Mouse (Mus musculus) forebrain, embryonic 15.5 days (tissue): ENCODE measurements around the gene Meis2. TPM values are rescaled to one million over a fixed set of nuclear protein-coding genes. Genes with fewer than 3 reads are reported as not detected.
A peak's percentile ranks its signal among the peaks of the same experiment; 100 is the strongest.

ENCODE experiments used
- ATAC-seq: fragments of 200-750 bp; cut with Nextera tagmentation; replicated peaks from 2 replicates; pipeline ENCODE4 v1.8.0; 2017; ENCODE audit warnings: mild to moderate bottlenecking, moderate TSS enrichment, moderate library complexity
- H3K27ac ChIP-seq: fragments of 300-500 bp; sonication (generic); replicated peaks from 2 replicates; pipeline ENCODE4 v1.5.1; 2015; ENCODE audit warnings: mild to moderate bottlenecking, inconsistent platforms
- H3K27me3 ChIP-seq: fragments of 300-500 bp; sonication (generic); 2 replicates; pipeline ENCODE4 v1.6.1; 2015; ENCODE audit warnings: inconsistent platforms
- H3K36me3 ChIP-seq: fragments of 300-500 bp; sonication (generic); 2 replicates; pipeline ENCODE4 v1.6.1; 2015; ENCODE audit warnings: mild to moderate bottlenecking, inconsistent platforms
- H3K4me1 ChIP-seq: fragments of 300-500 bp; sonication (generic); 2 replicates; pipeline ENCODE4 v1.6.1; 2015; ENCODE audit warnings: inconsistent platforms
- H3K4me2 ChIP-seq: fragments of 300-500 bp; sonication (generic); replicated peaks from 2 replicates; pipeline ENCODE4 v1.6.1; 2015; ENCODE audit warnings: mild to moderate bottlenecking, inconsistent platforms
- H3K4me3 ChIP-seq: fragments of 300-500 bp; sonication (generic); 2 replicates; pipeline ENCODE4 v1.5.1; 2015; ENCODE audit warnings: mild to moderate bottlenecking, inconsistent platforms
- H3K9ac ChIP-seq: fragments of 300-500 bp; sonication (generic); replicated peaks from 2 replicates; pipeline ENCODE4 v1.6.1; 2015; ENCODE audit warnings: mild to moderate bottlenecking, inconsistent platforms
- H3K9me3 ChIP-seq: fragments of 300-500 bp; sonication (generic); 2 replicates; pipeline ENCODE4 v1.6.1; 2016; ENCODE audit warnings: inconsistent platforms
- WGBS: fragments of 180-500 bp; shearing (Covaris S2); methylation state at CpG from one replicate; pipeline ENCODE4 v1.1.7; 2015; ENCODE audit warnings: mixed read lengths; 5-methylcytosine and 5-hydroxymethylcytosine counted together
- polyA plus RNA-seq: library from polyadenylated mRNA; unstranded; fragments of >200 nt; fragmentation: Nextera tagmentation; extraction: Ambion mirVana; gene quantifications from 2 replicates; pipeline ENCODE4 v1.2.1, GENCODE M21; 2015

The Meis2 gene
- polyA plus RNA-seq, 1 experiment from 2014 or later, result 155 TPM

DNA sequence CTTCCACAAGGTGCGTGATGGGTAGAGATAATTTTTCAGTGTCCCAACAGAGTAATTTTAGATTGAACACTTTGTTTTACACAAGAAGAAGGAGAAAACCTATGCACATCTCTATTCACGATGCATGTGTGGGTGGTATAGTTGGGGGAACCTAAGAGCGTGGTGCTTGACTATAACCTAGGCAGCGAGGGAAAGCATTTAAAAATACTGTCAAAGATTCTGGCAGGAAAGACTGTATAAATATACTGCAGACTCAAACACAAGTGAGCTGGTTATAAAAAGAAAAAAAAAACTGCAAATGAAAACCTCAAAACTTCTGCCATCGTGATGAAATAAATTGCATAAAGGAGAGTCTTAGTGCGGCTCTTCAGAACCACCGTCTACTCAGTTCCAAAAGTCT is 105.0 kb downstream of the Meis2 start:
- Histone ChIP-seq H3K9ac (no peak overlapping the region), H3K36me3 (0 out of 2 replicates have a peak, but pooled peaks cover 3% of the 10 kb centered on the region)
- no peak for ATAC-seq

DNA sequence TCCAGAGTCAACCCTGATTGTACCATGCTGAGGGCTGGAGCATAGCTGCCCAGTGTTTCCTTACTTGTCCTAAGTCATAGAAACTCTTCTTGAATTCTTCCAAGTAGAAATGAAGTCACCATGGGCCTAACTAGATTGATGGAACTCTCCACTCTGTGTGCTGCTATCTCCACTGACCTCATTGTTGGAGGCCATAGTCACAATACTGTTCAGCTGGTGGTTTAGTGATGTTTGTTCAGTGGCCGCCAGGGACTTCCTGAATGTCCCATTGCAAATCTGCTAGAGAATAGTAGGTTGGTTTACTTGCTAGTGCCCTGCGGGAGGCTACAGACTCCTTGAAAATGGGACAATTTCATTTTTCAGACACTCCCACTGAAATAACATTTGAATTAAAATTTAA is 108.9 kb downstream of the Meis2 start:
- Histone ChIP-seq H3K9me3 (no peaks in the 10 kb centered on the region), H3K27ac (no peak overlapping the region), H3K36me3 (0 out of 2 replicates have a peak, but pooled peaks cover 4% of the 10 kb centered on the region), H3K4me1 (peaks cover 4% of the 10 kb centered on the region; the same call in 1 of the 2 replicates), H3K4me3 (no peak overlapping the region), H3K27me3 (no peaks in the 10 kb centered on the region), H3K4me2 (no peak overlapping the region), H3K9ac (no peak overlapping the region)
- ATAC-seq, result no peak
- 87% methylated on average over 2 of the region's 2 CpGs for WGBS

More for the DNA sequence above, 105.0 kb downstream of the Meis2 start:
- Histone ChIP-seq H3K4me2 (no peak overlapping the region), H3K4me1 (peaks cover 24% of the 10 kb centered on the region), H3K27ac (no peak overlapping the region), H3K9me3 (no peaks in the 10 kb centered on the region), H3K27me3 (no peaks in the 10 kb centered on the region), H3K4me3 (no peak overlapping the region)
- WGBS, result 81% methylated on average over 7 of the region's 7 CpGs

DNA sequence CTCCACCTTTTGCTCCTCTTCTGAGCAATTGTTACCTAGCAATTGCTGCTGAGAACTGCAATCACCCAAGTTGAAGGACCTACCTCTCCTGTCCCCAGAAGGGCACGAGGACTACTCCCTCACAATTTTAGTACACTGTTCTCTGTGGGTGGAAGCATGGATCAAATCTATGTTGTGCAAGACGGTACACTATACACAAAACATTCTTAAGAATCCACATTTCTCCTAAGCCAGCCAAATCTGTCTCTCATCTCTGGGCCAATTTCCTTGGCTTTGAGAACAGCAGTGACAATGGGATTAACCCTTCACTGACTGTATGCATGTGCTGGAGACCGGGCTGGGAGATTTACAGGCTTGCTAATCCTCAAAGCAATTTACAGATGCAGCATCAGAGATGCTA is 115.0 kb downstream of the Meis2 start:
- H3K9me3 ChIP-seq, result no peaks in the 10 kb centered on the region
- H3K4me1 ChIP-seq, result peaks cover 27% of the 10 kb centered on the region
- H3K4me2 ChIP-seq, result no peak overlapping the region
- no peak overlapping the region; the same call in 1 of the 2 replicates for H3K9ac ChIP-seq
- no peak for ATAC-seq
- no peak overlapping the region for H3K27ac ChIP-seq
- no peak overlapping the region for H3K4me3 ChIP-seq
- H3K36me3 ChIP-seq, result peaks cover 7% of the 10 kb centered on the region
- H3K27me3 ChIP-seq, result no peaks in the 10 kb centered on the region
- 36% methylated on average over 3 of the region's 3 CpGs for WGBS

DNA sequence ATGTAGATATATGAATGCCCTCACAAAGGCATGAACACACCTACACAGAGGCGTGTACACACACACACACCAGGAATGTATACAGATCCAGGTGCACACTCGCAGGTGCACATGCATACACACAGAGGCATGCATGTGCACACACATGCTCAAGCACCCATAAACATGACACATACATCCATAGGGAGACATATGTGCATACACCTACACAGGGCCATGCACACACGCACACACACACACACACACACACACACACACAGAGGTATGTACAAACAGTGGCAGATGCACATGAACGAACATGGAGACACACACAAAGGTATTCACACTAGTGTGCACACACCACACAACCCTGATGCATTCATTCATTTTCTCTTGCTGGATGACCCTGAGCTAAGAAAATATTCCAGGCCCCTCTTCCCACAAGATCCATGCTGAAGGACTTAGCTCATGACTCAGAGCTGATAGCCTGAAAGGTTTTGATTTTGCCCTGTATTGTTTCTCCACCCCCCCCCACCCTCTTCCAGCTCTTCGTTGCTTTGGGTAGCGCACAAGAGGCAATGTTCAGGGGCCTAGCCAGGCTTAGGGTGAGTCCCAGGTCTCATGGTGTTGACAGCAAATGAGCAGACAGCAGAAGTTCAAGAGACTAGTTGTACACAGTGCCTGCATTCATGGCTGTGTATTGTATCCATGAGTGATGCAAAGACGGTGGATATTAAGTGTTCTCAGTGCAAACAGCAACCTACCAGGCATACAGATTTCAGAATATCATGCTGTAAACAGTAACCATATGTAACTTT is 116.8 kb downstream of the Meis2 start:
- 83% methylated on average over 7 of the region's 7 CpGs for WGBS
- Histone ChIP-seq H3K9me3 (no peaks in the 10 kb centered on the region), H3K9ac (no peak overlapping the region), H3K4me1 (peaks cover 33% of the 10 kb centered on the region), H3K4me3 (no peak overlapping the region), H3K27ac (peak overlapping the region; percentile 19; the same call in 1 of the 2 replicates), H3K36me3 (peaks cover 7% of the 10 kb centered on the region), H3K4me2 (no peak overlapping the region), H3K27me3 (no peaks in the 10 kb centered on the region)
- peak; percentile 16; the same call in 1 of the 2 replicates for ATAC-seq

- H3K4me2 ChIP-seq, result no peak overlapping the region
- no peak overlapping the region for H3K9ac ChIP-seq
- H3K4me1 ChIP-seq, result peaks cover 42% of the 10 kb centered on the region
- 37% methylated on average over 7 of the region's 7 CpGs for WGBS
- H3K36me3 ChIP-seq, result peaks cover 7% of the 10 kb centered on the region
- no peaks in the 10 kb centered on the region for H3K9me3 ChIP-seq
- no peak for ATAC-seq
- no peak overlapping the region for H3K4me3 ChIP-seq
- H3K27ac ChIP-seq, result peak overlapping the region; percentile 19; the same call in 1 of the 2 replicates
- H3K27me3 ChIP-seq, result no peaks in the 10 kb centered on the region
Measured at GRCm38 (mm10) chr2:115947714-115948226, 117.9 kb downstream of the Meis2 start.

GRCm38 (mm10) chr2:115943044-115943443 is 122.6 kb downstream of the Meis2 start:
- no peaks in the 10 kb centered on the region for H3K9me3 ChIP-seq
- H3K27me3 ChIP-seq, result no peaks in the 10 kb centered on the region
- H3K4me2 ChIP-seq, result no peak overlapping the region
- no peaks in the 10 kb centered on the region; the same call in 1 of the 2 replicates for H3K36me3 ChIP-seq
- no peak for ATAC-seq
- no peak overlapping the region for H3K9ac ChIP-seq
- 0 out of 2 replicates have a peak overlapping the region, but pooled peaks have one; percentile 23 for H3K27ac ChIP-seq
- 62% methylated on average over 8 of the region's 8 CpGs for WGBS
- H3K4me1 ChIP-seq, result peaks cover 43% of the 10 kb centered on the region
- no peak overlapping the region for H3K4me3 ChIP-seq

- H3K36me3 ChIP-seq, result no peaks in the 10 kb centered on the region; the same call in 1 of the 2 replicates
- no peak overlapping the region for H3K4me2 ChIP-seq
- no peaks in the 10 kb centered on the region for H3K9me3 ChIP-seq
- no peaks in the 10 kb centered on the region for H3K27me3 ChIP-seq
- 61% methylated on average over 5 of the region's 5 CpGs for WGBS
- no peak overlapping the region for H3K4me3 ChIP-seq
- H3K27ac ChIP-seq, result peak overlapping the region; percentile 69
- no peak overlapping the region for H3K9ac ChIP-seq
- peaks cover 47% of the 10 kb centered on the region for H3K4me1 ChIP-seq
- no peak for ATAC-seq
Measured at GRCm38 (mm10) chr2:115939849-115940248, 125.8 kb downstream of the Meis2 start.

- 57% methylated on average over 8 of the region's 8 CpGs for WGBS
- H3K9ac ChIP-seq, result no peak overlapping the region
- no peaks in the 10 kb centered on the region for H3K9me3 ChIP-seq
- peaks cover 43% of the 10 kb centered on the region for H3K4me1 ChIP-seq
- no peak overlapping the region for H3K4me2 ChIP-seq
- no peak overlapping the region for H3K4me3 ChIP-seq
- peak; percentile 81 for ATAC-seq
- H3K27me3 ChIP-seq, result no peaks in the 10 kb centered on the region
- H3K27ac ChIP-seq, result peak overlapping the region; percentile 69
- H3K36me3 ChIP-seq, result no peaks in the 10 kb centered on the region; the same call in 1 of the 2 replicates
Measured at GRCm38 (mm10) chr2:115938926-115939563, 126.6 kb downstream of the Meis2 start.

- 30% methylated on average over 3 of the region's 3 CpGs for WGBS
- no peaks in the 10 kb centered on the region; the same call in 1 of the 2 replicates for H3K36me3 ChIP-seq
- no peaks in the 10 kb centered on the region for H3K9me3 ChIP-seq
- ATAC-seq, result no peak
- no peak overlapping the region for H3K9ac ChIP-seq
- peaks cover 36% of the 10 kb centered on the region for H3K4me1 ChIP-seq
- H3K4me3 ChIP-seq, result no peak overlapping the region
- H3K27me3 ChIP-seq, result no peaks in the 10 kb centered on the region
- H3K27ac ChIP-seq, result peak overlapping the region; percentile 69; the same call in 1 of the 2 replicates
- no peak overlapping the region for H3K4me2 ChIP-seq
Measured at GRCm38 (mm10) chr2:115938296-115938695, 127.3 kb downstream of the Meis2 start.

DNA sequence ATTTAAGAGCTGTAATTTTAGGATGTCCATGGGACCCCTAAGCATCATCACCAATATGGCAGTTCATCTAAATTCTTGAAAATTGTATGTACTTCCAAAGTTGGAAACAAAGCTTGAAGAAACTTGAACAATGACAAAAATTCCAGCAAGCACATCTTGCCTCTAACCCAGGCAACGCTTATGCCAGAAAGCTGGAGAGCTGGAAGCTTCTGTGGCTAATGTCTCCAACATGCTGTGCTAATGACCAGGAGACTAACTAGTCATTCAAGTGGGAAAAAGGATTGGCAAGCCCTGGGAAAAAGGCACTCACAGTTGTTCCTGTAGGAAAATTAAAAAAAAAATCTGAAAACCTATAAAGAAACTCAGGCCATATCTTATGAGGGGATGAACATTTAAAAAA is 127.7 kb downstream of the Meis2 start:
- no peaks in the 10 kb centered on the region; the same call in 1 of the 2 replicates for H3K36me3 ChIP-seq
- no peak overlapping the region for H3K4me3 ChIP-seq
- no peak overlapping the region for H3K4me2 ChIP-seq
- no peaks in the 10 kb centered on the region for H3K9me3 ChIP-seq
- H3K27me3 ChIP-seq, result no peaks in the 10 kb centered on the region
- no peak overlapping the region for H3K9ac ChIP-seq
- peaks cover 32% of the 10 kb centered on the region for H3K4me1 ChIP-seq
- no peak for ATAC-seq
- WGBS, result 24% methylated on average over 1 of the region's 1 CpGs
- peak overlapping the region; percentile 40; the same call in 1 of the 2 replicates for H3K27ac ChIP-seq

DNA sequence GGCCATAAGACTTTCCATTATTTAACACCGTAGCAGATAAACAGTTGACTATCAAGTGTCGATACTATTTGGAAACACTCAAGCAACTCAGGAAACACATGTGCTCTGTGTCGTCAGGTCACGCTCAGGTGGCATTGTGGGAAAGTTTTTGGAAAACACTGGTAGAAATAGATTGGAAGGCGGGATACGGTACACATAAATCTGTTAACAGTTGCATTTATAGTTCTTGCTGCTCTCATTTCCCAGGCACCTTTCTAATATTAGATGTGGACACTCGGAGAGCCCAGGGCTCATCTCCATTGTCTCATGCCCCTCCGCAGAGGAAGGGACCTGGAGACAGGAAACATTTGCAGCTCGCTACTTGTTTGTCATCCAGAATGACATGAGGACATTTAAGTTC is 128.9 kb downstream of the Meis2 start:
- Histone ChIP-seq H3K9me3 (no peaks in the 10 kb centered on the region), H3K36me3 (no peaks in the 10 kb centered on the region; the same call in 1 of the 2 replicates), H3K4me2 (no peak overlapping the region), H3K4me1 (peaks cover 32% of the 10 kb centered on the region), H3K9ac (no peak overlapping the region), H3K27me3 (no peaks in the 10 kb centered on the region), H3K27ac (no peak overlapping the region), H3K4me3 (no peak overlapping the region)
- ATAC-seq, result no peak
- 93% methylated on average over 9 of the region's 9 CpGs for WGBS

DNA sequence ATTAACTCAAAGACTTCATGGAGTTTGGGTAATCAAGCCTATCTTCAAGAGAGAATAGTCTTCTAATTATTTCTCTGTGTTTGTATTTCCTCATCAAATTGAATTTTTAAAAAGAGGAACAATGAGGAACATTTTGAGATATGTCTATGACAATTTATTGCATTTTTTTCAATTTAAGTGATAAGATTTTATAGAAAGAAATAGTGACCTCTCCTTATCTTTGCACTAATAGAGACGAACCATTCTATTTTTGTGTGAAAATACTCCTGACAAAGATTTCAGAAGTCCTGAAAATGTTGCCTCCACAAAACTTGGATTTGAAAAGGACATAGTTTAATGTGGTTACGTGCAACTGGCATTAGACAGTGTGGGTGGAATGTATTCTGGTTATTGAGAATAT is 131.3 kb downstream of the Meis2 start:
- H3K4me1 ChIP-seq, result peaks cover 22% of the 10 kb centered on the region
- no peaks in the 10 kb centered on the region for H3K9me3 ChIP-seq
- no peaks in the 10 kb centered on the region for H3K36me3 ChIP-seq
- no peaks in the 10 kb centered on the region for H3K27me3 ChIP-seq
- no peak for ATAC-seq
- H3K27ac ChIP-seq, result no peak overlapping the region
- H3K9ac ChIP-seq, result no peak overlapping the region
- 96% methylated on average over 2 of the region's 2 CpGs for WGBS
- H3K4me3 ChIP-seq, result no peak overlapping the region
- H3K4me2 ChIP-seq, result no peak overlapping the region
